Mouse (Mus musculus): ENCODE measurements at regions not wholly inside any gene's neighbourhood (a gene's known extent, or its start where the extent isn't known, plus 50 kb on each side); places are given as distances from the start of the nearest gene placed in this dataset.
"Not testable (repeated sequence)": the region's sequence is repeated elsewhere in the genome, so short reads cannot be mapped to it uniquely, and the experiment has no call there.

- Histone ChIP-seq H3K36me3 (ENCODE audit: control insufficient read depth, insufficient read depth, low read length) (no peaks in the 10 kb centered on the region), H3K27ac (ENCODE audit: low read depth, low read length) (no peak overlapping the region), H3K4me1 (ENCODE audit: control insufficient read depth, insufficient read depth, low read length) (no peaks in the 10 kb centered on the region), H3K9me3 (ENCODE audit: control insufficient read depth, low read length) (no peaks in the 10 kb centered on the region), H3K9ac (replicated peaks; ENCODE audit: low read depth, low read length) (no peak overlapping the region), H3K27me3 (ENCODE audit: control insufficient read depth, insufficient read depth, low read length) (no peaks in the 10 kb centered on the region), H3K4me2 (ENCODE audit: low read depth, low read length) (no peak overlapping the region), H3K4me3 (ENCODE audit: low read depth, low read length) (no peak overlapping the region)
- 40% methylated on average over 2 of the region's 2 CpGs for WGBS
- no peak for ATAC-seq (ENCODE audit: low read depth)
Measured at GRCm38 (mm10) chr10:14977268-14978000, 259.4 kb upstream of the Gje1 start.

- H3K27me3 ChIP-seq (ENCODE audit: control insufficient read depth, insufficient read depth, low read length), result no peaks in the 10 kb centered on the region
- H3K4me3 ChIP-seq (ENCODE audit: low read depth, low read length), result no peak overlapping the region
- H3K27ac ChIP-seq (ENCODE audit: low read depth, low read length), result no peak overlapping the region
- ATAC-seq (ENCODE audit: low read depth), result no peak
- H3K4me2 ChIP-seq (ENCODE audit: low read depth, low read length), result no peak overlapping the region
- no peaks in the 10 kb centered on the region for H3K4me1 ChIP-seq (ENCODE audit: control insufficient read depth, insufficient read depth, low read length)
- no peaks in the 10 kb centered on the region for H3K9me3 ChIP-seq (ENCODE audit: control insufficient read depth, low read length)
- no peak overlapping the region for H3K9ac ChIP-seq (replicated peaks; ENCODE audit: low read depth, low read length)
- H3K36me3 ChIP-seq (ENCODE audit: control insufficient read depth, insufficient read depth, low read length), result no peaks in the 10 kb centered on the region
Measured at GRCm38 (mm10) chr10:14969726-14970125, 251.7 kb upstream of the Gje1 start.

GRCm38 (mm10) chr10:14967645-14968044 lies 249.6 kb upstream of the Gje1 start:
- no peak overlapping the region for H3K27ac ChIP-seq (ENCODE audit: low read depth, low read length)
- no peaks in the 10 kb centered on the region for H3K27me3 ChIP-seq (ENCODE audit: control insufficient read depth, insufficient read depth, low read length)
- H3K4me3 ChIP-seq (ENCODE audit: low read depth, low read length), result no peak overlapping the region
- no peak for ATAC-seq (ENCODE audit: low read depth)
- no peaks in the 10 kb centered on the region for H3K4me1 ChIP-seq (ENCODE audit: control insufficient read depth, insufficient read depth, low read length)
- no peaks in the 10 kb centered on the region for H3K36me3 ChIP-seq (ENCODE audit: control insufficient read depth, insufficient read depth, low read length)
- whole genome bisulfite sequencing, result 65% methylated on average over 1 of the region's 1 CpGs
- H3K4me2 ChIP-seq (ENCODE audit: low read depth, low read length), result no peak overlapping the region
- H3K9me3 ChIP-seq (ENCODE audit: control insufficient read depth, low read length), result no peaks in the 10 kb centered on the region
- H3K9ac ChIP-seq (replicated peaks; ENCODE audit: low read depth, low read length), result no peak overlapping the region

- not testable (repeated sequence) for ATAC-seq (ENCODE audit: low read depth); H3K4me3 ChIP-seq (ENCODE audit: low read depth, low read length); H3K4me2 ChIP-seq (ENCODE audit: low read depth, low read length); H3K36me3 ChIP-seq (ENCODE audit: control insufficient read depth, insufficient read depth, low read length); H3K9ac ChIP-seq (replicated peaks; ENCODE audit: low read depth, low read length); H3K27me3 ChIP-seq (ENCODE audit: control insufficient read depth, insufficient read depth, low read length); H3K9me3 ChIP-seq (ENCODE audit: control insufficient read depth, low read length); H3K27ac ChIP-seq (ENCODE audit: low read depth, low read length); H3K4me1 ChIP-seq (ENCODE audit: control insufficient read depth, insufficient read depth, low read length)
- WGBS, result 80% methylated on average over 3 of the region's 3 CpGs
Measured at GRCm38 (mm10) chr10:14966771-14967170, 248.8 kb upstream of the Gje1 start.

- H3K4me1 ChIP-seq (ENCODE audit: control insufficient read depth, insufficient read depth, low read length), result no peaks in the 10 kb centered on the region
- no peaks in the 10 kb centered on the region for H3K36me3 ChIP-seq (ENCODE audit: control insufficient read depth, insufficient read depth, low read length)
- H3K4me2 ChIP-seq (ENCODE audit: low read depth, low read length), result no peak overlapping the region
- H3K9ac ChIP-seq (replicated peaks; ENCODE audit: low read depth, low read length), result no peak overlapping the region
- ATAC-seq (ENCODE audit: low read depth), result peak; percentile 81
- H3K4me3 ChIP-seq (ENCODE audit: low read depth, low read length), result no peak overlapping the region
- 9% methylated on average over 1 of the region's 1 CpGs for WGBS
- no peak overlapping the region for H3K27ac ChIP-seq (ENCODE audit: low read depth, low read length)
- no peaks in the 10 kb centered on the region for H3K9me3 ChIP-seq (ENCODE audit: control insufficient read depth, low read length)
- no peaks in the 10 kb centered on the region for H3K27me3 ChIP-seq (ENCODE audit: control insufficient read depth, insufficient read depth, low read length)
Measured at GRCm38 (mm10) chr10:14952899-14953478, 235.0 kb upstream of the Gje1 start.

GRCm38 (mm10) chr10:14941875-14942274 lies 223.9 kb upstream of the Gje1 start:
- 82% methylated on average over 2 of the region's 2 CpGs for whole genome bisulfite sequencing
- no peaks in the 10 kb centered on the region for H3K27me3 ChIP-seq (ENCODE audit: control insufficient read depth, insufficient read depth, low read length)
- H3K9ac ChIP-seq (replicated peaks; ENCODE audit: low read depth, low read length), result no peak overlapping the region
- H3K36me3 ChIP-seq (ENCODE audit: control insufficient read depth, insufficient read depth, low read length), result no peaks in the 10 kb centered on the region
- no peak overlapping the region for H3K4me2 ChIP-seq (ENCODE audit: low read depth, low read length)
- H3K4me3 ChIP-seq (ENCODE audit: low read depth, low read length), result no peak overlapping the region
- H3K9me3 ChIP-seq (ENCODE audit: control insufficient read depth, low read length), result no peaks in the 10 kb centered on the region
- no peak for ATAC-seq (ENCODE audit: low read depth)
- H3K4me1 ChIP-seq (ENCODE audit: control insufficient read depth, insufficient read depth, low read length), result no peaks in the 10 kb centered on the region
- no peak overlapping the region for H3K27ac ChIP-seq (ENCODE audit: low read depth, low read length)

Data from neural tube, embryonic 14.5 days (tissue).